Mouse (Mus musculus) ovary, postnatal 36 days (tissue): ENCODE results near the gene 2310033P09Rik.

Source experiments
- DNase-seq: peaks from one replicate; pipeline ENCODE4 v3.0.0; 2022; ENCODE audit warnings: low spot score, mixed read lengths

The 2310033P09Rik gene

GRCm38 (mm10) chr11:59208153-59208831 lies at the start of gene 2310033P09Rik:
TSS of gene 2310033P09Rik (plus strand) at chr11:59208321.
- DNase-seq = peak; percentile 93

- DNase-seq = no peak
Measured at GRCm38 (mm10) chr11:59159099-59159498, 49.0 kb upstream of the 2310033P09Rik start.

- DNase-seq = no peak
Measured at GRCm38 (mm10) chr11:59159558-59159957, 48.6 kb upstream of the 2310033P09Rik start.

- no peak for DNase-seq
Measured at GRCm38 (mm10) chr11:59161398-59161797, 46.7 kb upstream of the 2310033P09Rik start.

- no peak for DNase-seq
Measured at GRCm38 (mm10) chr11:59162443-59163254, 45.5 kb upstream of the 2310033P09Rik start.

- DNase-seq = peak; percentile 97
Measured at GRCm38 (mm10) chr11:59163255-59164236, 44.6 kb upstream of the 2310033P09Rik start, which contains the start of gene Iba57. TSS of gene Iba57 (minus strand) at chr11:59163739.

- DNase-seq = no peak
Measured at GRCm38 (mm10) chr11:59164384-59164783, 43.7 kb upstream of the 2310033P09Rik start.

- DNase-seq = no peak
Measured at GRCm38 (mm10) chr11:59165616-59166241, 42.4 kb upstream of the 2310033P09Rik start.

- no peak for DNase-seq
Measured at GRCm38 (mm10) chr11:59169807-59170206, 38.3 kb upstream of the 2310033P09Rik start.

- no peak for DNase-seq
Measured at GRCm38 (mm10) chr11:59170549-59170948, 37.6 kb upstream of the 2310033P09Rik start.

- DNase-seq = no peak
Measured at GRCm38 (mm10) chr11:59174189-59174838, 33.8 kb upstream of the 2310033P09Rik start.

GRCm38 (mm10) chr11:59176475-59176874 lies 31.6 kb upstream of the 2310033P09Rik start:
- DNase-seq = no peak

GRCm38 (mm10) chr11:59176921-59177320 lies 31.2 kb upstream of the 2310033P09Rik start:
- no peak for DNase-seq

- DNase-seq = peak; percentile 67
Measured at GRCm38 (mm10) chr11:59182864-59183331, 25.2 kb upstream of the 2310033P09Rik start, which contains the start of gene Gjc2. TSS of gene Gjc2 (minus strand) at chr11:59183213.

GRCm38 (mm10) chr11:59183821-59184220 lies 24.3 kb upstream of the 2310033P09Rik start:
- peak; percentile 58 for DNase-seq

GRCm38 (mm10) chr11:59185490-59185889 lies 22.6 kb upstream of the 2310033P09Rik start:
- no peak for DNase-seq

- no peak for DNase-seq
Measured at GRCm38 (mm10) chr11:59187706-59188105, 20.4 kb upstream of the 2310033P09Rik start.

- DNase-seq = peak; percentile 89
Measured at GRCm38 (mm10) chr11:59191231-59192058, 16.7 kb upstream of the 2310033P09Rik start.

- DNase-seq = no peak
Measured at GRCm38 (mm10) chr11:59192059-59192386, 16.1 kb upstream of the 2310033P09Rik start, which contains the start of gene Guk1. TSS of gene Guk1 (minus strand) at chr11:59192212.

GRCm38 (mm10) chr11:59196230-59196629 lies 11.9 kb upstream of the 2310033P09Rik start:
- no peak for DNase-seq
